Mouse (Mus musculus) telencephalon, adult 2 months (tissue): ENCODE measurements at regions not wholly inside any gene's neighbourhood (a gene's known extent, or its start where the extent isn't known, plus 50 kb on each side); places are given as distances from the start of the nearest gene placed in this dataset.

Experiments
- DNase-seq: peaks from one replicate; pipeline ENCODE4 v3.0.0-alpha.2; 2011; ENCODE audit warnings: low read depth, low spot score

DNA sequence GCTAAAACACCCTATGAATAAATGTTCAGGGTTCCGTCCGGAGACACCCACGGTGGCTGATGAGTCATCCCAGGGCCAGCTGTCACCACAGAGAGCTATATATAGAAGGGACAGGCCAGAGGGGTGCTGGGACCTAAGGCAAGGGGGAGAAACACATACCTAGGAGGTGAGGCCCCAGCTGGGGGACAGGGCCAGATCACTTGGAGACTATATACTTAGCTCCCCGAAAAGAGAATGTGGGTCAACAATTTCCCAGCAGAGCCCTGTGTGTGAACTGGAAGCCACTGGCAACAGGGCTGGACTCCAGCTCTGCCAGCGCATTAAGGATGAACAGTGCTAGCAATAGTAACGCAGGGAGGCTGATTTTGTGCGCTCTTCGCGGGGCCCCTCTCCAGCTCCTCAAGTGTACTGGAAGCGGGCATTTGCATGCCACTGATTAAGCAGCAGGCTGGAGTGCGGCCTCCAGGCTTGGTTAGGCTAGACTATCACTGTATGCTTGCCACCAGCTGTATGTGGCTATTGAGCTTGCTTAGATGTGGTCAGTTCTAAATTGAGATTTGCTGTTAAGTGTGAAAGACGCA lies 320.4 kb downstream of the Bcor start:
- no peak for DNase-seq

DNA sequence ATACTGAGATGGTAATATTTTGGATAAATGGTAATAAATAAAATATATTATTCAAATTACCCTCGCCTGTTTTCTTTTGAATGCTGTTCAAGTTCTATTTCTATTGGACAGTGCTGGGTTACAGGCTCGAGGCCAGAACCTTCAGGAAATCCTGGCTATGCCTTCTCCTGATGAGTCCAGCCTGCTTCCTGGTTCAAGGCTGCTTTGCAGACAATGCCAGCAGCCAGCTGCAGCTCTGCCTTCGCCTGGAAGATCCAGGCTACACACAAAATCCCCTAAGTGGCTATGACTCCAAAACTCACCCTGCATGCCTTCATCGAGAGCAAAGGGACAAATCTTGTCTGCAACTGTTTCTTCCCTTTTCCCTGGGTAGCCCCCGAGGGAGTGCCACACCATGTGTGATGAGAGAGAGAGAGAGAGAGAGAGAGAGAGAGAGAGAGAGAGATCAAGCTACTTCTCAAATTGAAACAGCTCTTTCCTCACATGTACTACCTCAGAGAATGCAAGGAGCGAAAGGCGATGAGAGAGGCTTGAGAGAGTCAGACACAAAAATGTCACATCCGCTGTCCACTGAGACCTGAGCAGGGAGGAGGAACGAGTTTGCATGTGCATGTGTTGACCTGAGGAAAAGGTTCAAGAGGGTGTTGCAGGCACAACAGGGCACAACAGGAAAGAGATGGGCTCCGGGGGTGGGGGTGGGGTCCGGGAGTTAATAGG lies 319.7 kb downstream of the Bcor start:
- no peak for DNase-seq

DNA sequence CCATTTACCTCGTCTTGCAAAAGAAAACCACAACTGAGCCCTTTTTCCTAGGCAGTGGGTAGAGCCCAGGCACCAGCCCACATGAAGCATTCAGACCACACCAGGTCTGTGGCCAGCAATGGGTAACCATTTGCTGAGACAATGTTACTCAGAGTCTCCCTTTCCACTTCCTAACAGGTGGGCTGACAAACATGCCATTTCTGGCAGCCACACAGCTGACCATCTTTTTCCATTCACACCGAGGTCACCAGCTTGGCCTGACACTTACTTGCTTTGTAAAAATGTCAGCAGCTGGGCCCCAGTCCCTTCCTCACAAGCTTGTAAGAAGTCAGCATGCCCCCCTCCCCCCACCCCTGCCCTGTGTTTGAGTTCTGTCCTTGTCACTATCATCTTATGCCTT lies 314.6 kb downstream of the Bcor start:
- no peak for DNase-seq

DNA sequence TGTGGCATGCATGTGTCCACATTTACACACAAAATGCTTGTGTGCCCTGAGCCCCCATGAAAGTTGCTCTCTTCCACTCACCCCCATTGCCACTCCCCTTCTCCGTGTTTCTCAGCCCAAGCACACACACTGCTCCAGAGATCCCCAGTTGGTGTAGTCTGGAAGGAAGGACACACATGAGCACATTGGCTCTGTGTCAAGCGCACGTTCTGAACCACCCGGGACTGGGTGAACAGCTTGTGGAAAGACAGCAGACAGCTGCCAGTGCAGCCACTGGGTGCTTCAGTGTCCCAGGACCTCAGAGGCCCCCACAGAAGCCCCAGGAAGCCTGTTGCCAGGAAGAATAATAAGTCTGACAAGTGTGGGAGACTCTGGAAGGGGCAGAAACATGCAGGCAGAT lies 304.2 kb downstream of the Bcor start:
- DNase-seq, result no peak

DNA sequence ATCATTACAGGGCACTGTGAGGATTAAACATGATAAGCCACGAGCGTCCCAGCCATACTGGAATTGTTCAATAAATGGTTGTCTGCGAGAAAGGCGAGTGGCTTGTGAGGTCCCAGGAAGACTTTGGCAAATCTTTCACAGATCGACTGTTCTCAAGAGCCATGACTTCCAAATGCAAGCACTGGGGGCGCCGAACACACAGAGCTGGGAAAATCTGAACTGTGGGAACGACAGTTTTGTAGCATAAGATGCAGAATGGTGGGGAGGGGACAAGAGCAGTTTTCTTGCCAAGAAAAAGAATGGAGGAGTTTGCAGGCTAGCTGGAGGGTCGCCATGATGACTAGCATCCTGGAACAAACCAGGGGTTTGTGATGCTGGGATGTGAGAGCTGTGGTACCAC lies 300.8 kb downstream of the Bcor start:
- DNase-seq, result no peak

DNA sequence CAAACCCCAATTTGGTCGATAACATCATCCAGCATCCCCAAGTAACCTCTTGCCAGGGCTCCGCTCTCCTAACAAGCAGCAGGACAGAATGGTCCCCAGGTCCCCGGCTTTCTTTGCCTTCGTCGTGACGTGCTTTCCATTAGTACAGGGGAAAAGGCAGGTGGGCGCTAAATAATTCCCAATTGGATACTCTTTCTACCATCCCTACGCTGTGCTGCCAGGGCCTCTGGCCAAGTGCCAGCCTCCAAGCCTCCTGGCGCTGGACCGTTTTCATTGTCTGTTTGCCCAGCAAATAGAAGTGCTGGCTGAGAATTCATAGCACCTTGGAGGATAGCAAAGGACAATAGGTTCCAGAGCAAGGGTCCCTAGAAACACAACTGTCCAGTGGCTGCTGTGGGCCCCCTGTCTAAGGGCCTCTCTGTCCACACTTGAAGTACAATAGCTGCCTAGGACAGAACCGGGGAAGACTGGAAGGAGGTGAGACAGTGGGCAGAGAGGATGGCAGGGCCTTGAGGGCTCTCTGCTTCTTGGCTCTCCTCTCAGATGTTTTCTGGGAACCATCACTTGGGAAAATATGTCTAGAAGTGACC lies 298.9 kb downstream of the Bcor start:
- no peak for DNase-seq

DNA sequence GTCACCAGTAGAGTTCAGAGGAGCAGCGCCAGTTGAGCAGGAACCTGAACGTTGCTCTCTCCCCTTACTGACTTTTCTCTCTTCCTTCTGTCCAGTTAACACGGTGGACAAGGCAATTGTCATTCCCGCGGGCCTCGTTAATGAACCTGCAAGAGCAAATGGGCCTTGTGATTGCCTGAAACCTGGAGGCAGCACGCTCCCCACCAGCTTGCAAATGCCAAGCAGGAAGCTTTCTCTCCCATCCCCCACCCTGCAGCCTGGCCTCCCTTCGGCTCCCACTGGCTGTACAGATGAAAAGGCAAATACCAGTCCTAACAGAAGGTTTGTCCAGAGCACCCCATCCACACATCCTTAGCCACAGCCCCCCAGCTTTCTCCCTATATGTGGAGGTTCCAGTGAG lies 298.3 kb downstream of the Bcor start:
- no peak for DNase-seq

DNA sequence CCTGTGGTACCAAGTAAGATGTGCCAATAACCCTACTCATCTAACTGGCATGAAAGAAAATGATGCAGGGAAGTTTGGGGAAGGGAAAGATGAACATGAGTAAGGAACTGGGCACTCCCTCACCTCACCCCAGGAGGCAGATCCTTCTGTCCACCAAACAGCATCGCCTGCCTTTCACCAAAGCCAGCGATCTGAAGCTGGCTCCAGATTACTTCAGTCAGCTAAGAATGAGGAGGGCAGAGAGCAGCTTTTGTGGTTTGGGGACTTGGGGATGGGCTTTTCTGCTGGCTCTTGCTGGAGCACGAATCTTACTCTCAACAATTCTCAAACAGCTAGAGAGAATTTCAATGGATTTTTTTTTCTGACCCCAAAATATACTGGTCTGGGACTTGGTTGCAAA lies 297.0 kb downstream of the Bcor start:
- no peak for DNase-seq

DNA sequence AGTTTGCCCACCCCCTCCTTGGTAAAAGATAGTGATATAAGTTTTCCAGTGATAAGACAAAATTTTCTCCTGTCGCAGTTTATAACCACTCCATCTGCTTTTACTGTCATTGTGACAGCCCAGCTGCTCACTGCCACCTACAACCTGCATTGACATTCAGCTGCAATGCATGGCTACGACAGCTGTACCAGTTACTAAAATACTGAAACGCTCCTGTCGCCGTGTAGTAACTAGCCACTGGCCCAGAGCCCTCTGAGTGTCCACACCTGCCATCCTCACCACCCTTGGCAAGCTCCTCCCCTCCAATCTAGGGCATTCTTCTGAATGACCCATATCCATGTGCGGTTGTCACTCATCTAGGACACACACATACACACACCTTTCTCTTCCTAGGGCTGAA lies 286.2 kb downstream of the Bcor start:
- DNase-seq, result no peak

DNA sequence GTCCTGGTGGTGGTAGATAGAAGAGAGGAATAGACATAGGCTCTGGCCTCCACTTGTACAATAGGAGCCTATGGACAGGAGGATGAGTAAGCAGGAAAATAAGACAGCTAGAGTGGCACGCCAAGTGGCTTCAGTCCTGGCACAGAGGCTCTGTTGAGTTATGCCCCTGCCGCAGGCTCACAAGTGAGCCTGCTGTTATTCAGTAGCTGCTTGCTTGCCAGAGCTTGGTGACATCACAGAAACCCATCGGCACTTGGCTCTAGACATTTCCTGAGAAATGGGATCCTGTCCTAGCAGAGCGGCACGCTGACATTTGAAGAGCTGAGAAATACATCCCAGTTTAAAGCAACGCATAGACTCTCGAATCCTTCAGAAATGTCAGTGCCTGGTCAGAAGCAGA lies 283.5 kb downstream of the Bcor start:
- DNase-seq, result no peak

DNA sequence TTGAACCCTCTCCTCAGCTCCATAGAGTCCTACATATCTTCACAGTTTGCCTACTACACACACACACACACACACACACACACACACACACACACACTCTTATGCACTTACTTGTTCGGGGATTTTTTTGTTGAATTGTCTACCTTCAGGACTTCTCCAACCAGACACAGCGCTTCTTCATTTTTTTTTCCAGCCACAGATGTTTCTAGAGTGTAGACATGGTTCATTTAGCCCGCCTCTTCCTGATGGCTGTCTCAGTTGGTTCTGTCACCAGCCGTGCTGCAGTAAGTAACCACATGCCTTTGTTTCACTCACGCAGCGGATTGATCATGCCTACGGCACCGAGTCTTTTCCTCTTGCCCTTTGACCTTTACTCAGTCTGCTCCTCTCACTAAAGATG lies 282.1 kb downstream of the Bcor start:
- DNase-seq, result no peak

DNA sequence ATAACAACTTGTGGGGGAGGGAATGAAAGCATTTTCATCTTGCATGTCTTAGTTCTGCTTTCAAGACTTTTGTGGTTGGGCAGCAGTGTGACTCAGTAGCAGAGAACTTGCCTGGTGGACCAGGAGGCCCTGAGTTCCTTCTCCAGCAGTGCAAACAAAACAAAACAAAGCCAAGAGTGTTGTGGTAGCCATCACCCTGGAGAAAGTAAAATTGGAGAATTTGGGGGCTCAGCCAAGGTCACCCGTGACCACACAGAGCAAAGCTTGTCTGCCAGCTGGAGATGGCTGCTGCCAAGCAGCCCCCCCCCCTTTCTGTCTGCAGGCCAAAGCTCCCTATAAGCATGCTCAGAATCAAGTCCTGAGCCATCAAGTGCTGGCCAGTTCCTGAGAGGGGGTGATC lies 279.2 kb downstream of the Bcor start:
- DNase-seq, result no peak

DNA sequence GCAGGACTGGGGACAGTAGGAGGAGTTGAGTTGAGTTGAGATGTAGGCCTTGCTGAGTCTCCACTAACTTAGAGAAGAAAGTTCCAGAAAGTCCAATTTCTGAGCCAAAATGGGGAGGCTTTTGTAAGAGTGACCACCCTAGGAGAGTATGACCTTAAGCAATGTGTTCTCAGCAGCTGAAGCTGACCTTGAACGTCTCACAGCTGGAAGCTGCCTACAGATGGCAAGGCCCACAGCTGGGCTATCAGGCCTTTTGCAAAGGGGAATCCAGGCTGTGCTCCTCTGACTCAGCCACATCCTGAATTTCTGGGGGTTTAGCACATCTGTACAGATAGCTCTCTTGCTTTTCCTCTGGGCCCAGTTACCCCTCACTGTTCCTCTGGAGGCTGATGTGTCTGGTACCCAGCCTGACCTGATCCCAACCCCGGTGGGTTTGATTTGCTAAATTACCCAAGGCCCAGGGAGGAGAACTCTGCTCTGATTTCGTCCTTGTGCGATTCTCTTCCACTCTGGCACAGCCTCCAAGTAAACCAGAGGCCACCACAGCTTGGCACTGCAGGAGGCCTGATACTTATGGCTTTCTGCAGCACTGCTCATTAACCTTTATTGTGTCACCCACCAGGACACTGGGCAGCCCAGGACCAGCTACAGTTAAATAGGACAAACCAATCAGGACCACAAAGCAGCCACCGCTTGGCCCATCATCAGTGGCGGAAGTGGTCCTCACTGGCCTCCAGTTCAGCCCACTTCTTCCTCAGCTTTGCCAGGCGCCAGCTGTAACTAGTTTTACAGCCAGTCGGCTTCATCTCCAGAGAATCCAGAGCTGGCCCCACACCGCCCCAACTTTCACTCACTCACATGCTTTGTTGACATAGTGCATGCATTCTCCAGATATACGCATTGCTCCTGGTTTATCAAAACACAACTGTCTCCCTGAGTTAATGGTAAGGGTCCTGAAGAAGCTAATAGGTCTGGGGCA lies 276.1 kb downstream of the Bcor start:
- no peak for DNase-seq

DNA sequence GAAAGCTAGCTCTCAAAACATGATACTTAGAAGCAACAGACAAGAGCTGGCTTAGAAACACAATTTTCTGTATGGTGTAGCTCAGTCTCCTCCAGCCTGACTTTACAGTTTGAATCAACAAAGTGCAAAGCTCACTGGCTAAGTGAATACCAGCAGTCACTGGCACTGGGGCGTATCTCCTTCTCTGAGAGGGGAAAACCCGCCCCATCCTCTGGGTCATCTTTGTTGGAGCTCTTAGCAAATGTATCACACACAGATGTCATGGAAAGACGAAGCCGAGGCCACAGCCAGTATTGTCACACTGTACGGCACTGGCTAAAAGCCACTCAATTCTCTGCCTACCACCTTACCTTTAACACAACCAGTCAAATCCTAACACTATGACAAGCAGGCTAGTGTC lies 267.8 kb downstream of the Bcor start:
- DNase-seq, result no peak

DNA sequence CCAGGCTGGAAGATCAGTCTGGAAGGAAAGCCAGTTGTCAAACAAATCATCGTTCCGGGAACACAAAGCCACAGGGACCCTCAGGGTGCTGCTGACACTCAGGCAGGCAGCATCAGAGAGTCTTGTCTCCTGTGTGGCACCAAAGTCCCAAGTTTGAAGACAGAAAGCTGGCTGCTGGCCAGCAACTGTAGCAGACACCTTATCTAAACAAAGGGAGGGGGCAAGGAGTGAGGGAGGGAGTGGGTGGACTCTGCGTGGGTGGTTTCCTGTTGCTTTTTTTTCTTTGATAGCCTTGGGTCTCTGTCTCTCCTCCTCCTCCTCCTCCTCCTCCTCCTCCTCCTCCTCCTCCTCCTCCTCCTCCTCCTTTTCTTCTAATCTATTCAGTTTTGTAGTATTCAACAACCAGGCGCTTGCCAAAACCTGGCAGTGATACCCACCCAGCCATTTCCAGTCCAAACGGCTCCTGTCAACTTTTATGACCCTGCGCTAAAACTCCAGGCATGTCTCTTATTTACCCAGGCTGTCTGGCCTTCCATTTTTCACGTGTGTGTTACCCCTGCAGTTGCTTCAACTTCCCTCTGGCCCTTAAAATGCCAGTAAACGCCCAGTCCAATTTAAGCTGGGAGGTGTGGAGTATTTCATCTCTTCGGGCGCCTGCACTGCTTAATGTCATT lies 266.4 kb downstream of the Bcor start:
- DNase-seq, result no peak

DNA sequence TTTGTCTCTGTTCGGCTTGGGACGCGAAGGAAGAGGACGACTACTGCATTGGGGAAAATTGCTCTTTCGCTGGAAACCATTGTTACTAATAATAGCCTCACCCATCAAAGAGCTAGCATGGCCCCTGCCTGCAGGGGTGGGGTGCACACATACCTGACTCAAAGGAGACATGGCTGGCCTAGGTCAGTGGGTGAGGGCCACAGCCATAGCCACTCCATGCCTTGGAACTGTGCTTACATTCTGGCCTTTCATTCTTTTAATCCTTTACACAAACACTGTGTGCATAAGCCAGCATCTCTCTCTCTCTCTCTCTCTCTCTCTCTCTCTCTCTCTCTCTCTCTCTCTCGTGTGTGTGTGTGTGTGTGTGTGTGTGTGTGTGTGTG lies 265.9 kb downstream of the Bcor start:
- DNase-seq, result no peak

DNA sequence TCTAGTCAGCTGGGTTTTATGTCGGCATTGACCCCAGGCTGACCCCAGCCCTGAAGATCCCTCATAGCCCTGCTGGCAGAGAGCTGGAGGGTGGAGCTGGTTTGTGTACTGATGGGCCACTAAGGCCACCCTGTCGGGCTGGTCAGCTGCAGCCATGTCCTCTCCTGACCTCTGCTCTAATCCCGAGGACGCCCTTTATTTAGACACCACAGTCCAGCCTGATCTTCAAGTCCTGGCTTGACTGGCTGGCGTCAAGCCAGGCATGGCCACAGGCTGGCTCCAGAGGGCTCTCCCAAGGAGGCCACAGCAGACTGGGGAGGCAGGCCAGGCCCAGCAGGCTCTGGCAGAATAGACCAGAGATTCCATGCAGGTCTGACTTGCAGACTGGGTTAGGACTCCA lies 264.8 kb downstream of the Bcor start:
- DNase-seq, result no peak

DNA sequence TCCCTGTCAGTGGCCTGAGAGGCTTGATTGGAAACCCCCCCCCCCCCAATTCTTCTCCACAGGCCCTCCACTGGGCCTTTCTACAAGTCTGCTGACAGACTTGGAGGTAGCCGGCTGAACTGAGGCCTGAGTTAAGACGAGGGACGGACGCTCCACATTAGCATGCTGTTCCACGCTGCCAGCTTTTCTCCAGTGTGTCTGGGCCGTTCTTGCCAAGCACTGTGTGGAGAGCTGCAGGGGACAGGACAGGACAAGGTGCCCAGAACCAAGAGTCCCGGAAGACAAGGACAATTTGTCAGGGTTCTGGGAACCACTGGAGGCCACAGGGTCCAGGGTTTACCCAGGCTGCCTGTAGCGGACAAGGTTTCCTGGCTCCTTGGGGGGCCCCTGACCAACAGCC lies 261.9 kb downstream of the Bcor start:
- DNase-seq, result no peak

DNA sequence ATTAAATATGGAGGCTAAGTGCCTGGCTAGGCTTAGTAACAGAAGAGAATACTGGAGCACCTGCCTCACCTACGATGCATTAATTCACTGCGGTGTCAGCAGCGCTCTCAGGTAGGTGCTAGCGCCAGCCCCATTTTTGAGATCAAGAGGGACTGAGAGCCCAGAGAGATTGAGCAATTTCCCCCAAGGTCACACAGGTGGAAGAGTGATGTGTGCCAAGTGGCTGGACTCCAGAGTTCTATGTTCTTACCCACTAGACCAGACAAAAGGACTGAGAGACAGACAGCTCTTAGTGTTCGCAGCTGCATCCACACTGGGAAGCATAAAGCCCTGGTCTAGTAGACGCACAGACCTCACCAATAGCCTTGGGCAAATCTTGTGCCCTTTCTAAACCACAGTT lies 261.1 kb downstream of the Bcor start:
- no peak for DNase-seq

DNA sequence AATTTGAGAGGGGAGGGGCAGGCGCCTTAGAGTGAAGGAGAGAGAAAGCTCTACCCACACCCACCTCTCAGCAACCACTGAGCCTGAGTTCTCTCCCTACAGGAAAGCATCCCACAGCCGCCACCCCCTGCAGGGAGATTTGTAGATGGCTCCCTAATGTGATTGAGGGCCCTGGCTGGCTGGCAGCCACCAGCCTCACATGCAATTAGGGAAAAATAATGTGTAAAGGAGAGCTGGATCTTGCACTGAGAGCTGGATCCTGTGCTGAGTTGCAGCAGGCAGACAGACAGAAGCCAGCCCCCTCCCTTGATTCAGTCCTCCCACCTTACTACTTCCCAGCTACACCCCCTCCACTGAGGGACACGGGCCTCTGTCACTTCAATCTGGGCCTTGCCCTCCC lies 260.2 kb downstream of the Bcor start:
- no peak for DNase-seq

DNA sequence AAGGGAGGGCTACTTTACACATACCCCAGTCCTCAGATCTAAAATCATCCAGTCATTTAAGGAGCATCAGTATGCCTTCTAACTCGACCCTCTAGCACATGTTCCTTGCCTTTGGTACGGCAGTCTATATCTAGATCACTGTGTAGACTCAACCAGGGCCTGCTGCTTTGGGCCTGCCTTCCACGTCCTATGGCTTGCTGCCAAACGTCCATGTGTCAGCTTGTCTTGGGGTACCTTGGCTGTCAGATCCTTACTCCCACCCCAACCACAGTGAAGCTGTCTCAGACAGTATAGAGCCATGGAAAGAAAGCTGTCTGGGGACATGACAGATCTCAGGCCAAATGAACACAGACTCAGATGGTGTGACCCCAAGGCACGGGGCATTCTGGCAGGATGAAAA lies 258.4 kb downstream of the Bcor start:
- DNase-seq, result no peak
